ENCODE assay signal across 8 mouse cellular contexts in genomic region chr6:142962881-142963280, GRCm38 (mm10). TPM values are rescaled to one million over a fixed set of nuclear protein-coding genes. Genes with fewer than 3 reads are reported as not detected.
A peak's percentile ranks its signal among the peaks of the same experiment; 100 is the strongest.
DNase-seq lines count a peak whose midpoint lies in the region; ATAC-seq lines count a peak whose summit lies in the region.

No protein-coding gene starts in this region.

- H3K4me1 ChIP-seq in kidney, embryonic 15.5 days: peaks cover 16% of the 10 kb centered on the region
- H3K4me1 ChIP-seq in forebrain, embryonic 13.5 days: peaks cover 32% of the 10 kb centered on the region
- peaks cover 14% of the 10 kb centered on the region for H3K4me1 ChIP-seq in midbrain, embryonic 12.5 days

- no peak overlapping the region for H3K9ac ChIP-seq in kidney, embryonic 15.5 days
- peak overlapping the region; percentile 84; the same call in 1 of the 2 replicates for H3K9ac ChIP-seq in forebrain, embryonic 13.5 days
- H3K9ac ChIP-seq in midbrain, embryonic 12.5 days (replicated peaks): no peak overlapping the region

- peak overlapping the region; percentile 65 for H3K4me3 ChIP-seq in kidney, embryonic 15.5 days (replicated peaks)
- H3K4me3 ChIP-seq in forebrain, embryonic 13.5 days: peak overlapping the region; percentile 69
- peak overlapping the region; percentile 77 for H3K4me3 ChIP-seq in midbrain, embryonic 12.5 days

- 82% methylated on average over 14 of the region's 14 CpGs for WGBS in kidney, embryonic 15.5 days
- WGBS in forebrain, embryonic 13.5 days: 93% methylated on average over 14 of the region's 14 CpGs
- WGBS in midbrain, embryonic 12.5 days: 89% methylated on average over 14 of the region's 14 CpGs

- DNase-seq in kidney, postnatal 10 days: no peak
- DNase-seq in cerebellum, postnatal 10 days: peak; percentile 23 to 44
- no peak for DNase-seq in Muller cell, postnatal 12 days (ENCODE audit: inconsistent ontology term)
- DNase-seq in yolk sac, embryonic 10.5 days (ENCODE audit: low spot score): no peak
- no peak for DNase-seq in lung, postnatal 10 days

- peak overlapping the region; percentile 98 for H3K4me2 ChIP-seq in kidney, embryonic 15.5 days
- H3K4me2 ChIP-seq in forebrain, embryonic 13.5 days: peak overlapping the region; percentile 75
- peak overlapping the region; percentile 81 for H3K4me2 ChIP-seq in midbrain, embryonic 12.5 days (replicated peaks)

- peaks cover 15% of the 10 kb centered on the region for H3K27me3 ChIP-seq in kidney, embryonic 15.5 days
- no peaks in the 10 kb centered on the region for H3K27me3 ChIP-seq in forebrain, embryonic 13.5 days
- H3K27me3 ChIP-seq in midbrain, embryonic 12.5 days: no peaks in the 10 kb centered on the region

- no peaks in the 10 kb centered on the region for H3K9me3 ChIP-seq in kidney, embryonic 15.5 days (replicated peaks)
- no peaks in the 10 kb centered on the region for H3K9me3 ChIP-seq in forebrain, embryonic 13.5 days (replicated peaks)
- H3K9me3 ChIP-seq in midbrain, embryonic 12.5 days: no peaks in the 10 kb centered on the region

- no peak for ATAC-seq in kidney, embryonic 15.5 days (replicated peaks; ENCODE audit: low FRiP score)
- no peak for ATAC-seq in forebrain, embryonic 13.5 days
- no peak for ATAC-seq in midbrain, embryonic 12.5 days (ENCODE audit: low FRiP score, low read depth)

- H3K27ac ChIP-seq in kidney, embryonic 15.5 days: no peak overlapping the region
- H3K27ac ChIP-seq in forebrain, embryonic 13.5 days: no peak overlapping the region
- H3K27ac ChIP-seq in midbrain, embryonic 12.5 days (replicated peaks): no peak overlapping the region

- H3K36me3 ChIP-seq in kidney, embryonic 15.5 days: no peaks in the 10 kb centered on the region
- H3K36me3 ChIP-seq in forebrain, embryonic 13.5 days (ENCODE audit: poor library complexity, severe bottlenecking): peaks cover 3% of the 10 kb centered on the region; the same call in 1 of the 2 replicates
- H3K36me3 ChIP-seq in midbrain, embryonic 12.5 days: no peaks in the 10 kb centered on the region; the same call in 1 of the 2 replicates

RNA-seq across cellular contexts. Expression of gene St8sia1, which starts 1.4 kb away (rescaled TPM):
- polyA plus RNA-seq in kidney, embryonic 15.5 days (2015; fragmentation: Nextera tagmentation; extraction: Ambion mirVana): 3.0 and 3.1 TPM in 2 replicates
- polyA plus RNA-seq in forebrain, embryonic 13.5 days (2015; fragmentation: Nextera tagmentation; extraction: Ambion mirVana): 4.2 and 4.8 TPM in 2 replicates
- 7.9 and 9.3 TPM in 2 replicates for polyA plus RNA-seq in midbrain, embryonic 12.5 days (2016; fragmentation: Nextera tagmentation; extraction: Ambion mirVana)

Comparison
In these comparisons a context has a peak if more than half of its experiments do, and no peak if none do; other contexts are left out.
1. DNase-seq: peak in cerebellum, postnatal 10 days (2 of 2); none in kidney, postnatal 10 days (single experiment), Muller cell, postnatal 12 days (single experiment), yolk sac, embryonic 10.5 days (single experiment) and lung, postnatal 10 days (single experiment).
2. Peak in every context shown above with its lines, with median percentiles within 50 percentile points of each other: H3K4me2 ChIP-seq and H3K4me3 ChIP-seq.